Mouse (Mus musculus) heart, adult 2 months (tissue): ENCODE measurements around the gene Shroom3. TPM values are rescaled to one million over a fixed set of nuclear protein-coding genes. Genes with fewer than 3 reads are reported as not detected.
A peak's percentile ranks its signal among the peaks of the same experiment; 100 is the strongest.

ENCODE experiments used
- DNase-seq, 2 experiments: peaks; one replicate each; pipeline ENCODE4 v3.0.0; 2021
- H3K27ac ChIP-seq: fragments of 200-600 bp; 2 replicates; pipeline ENCODE4 v1.8.1; 2022
- H3K27me3 ChIP-seq: fragments of 200-500 bp; 2 replicates; pipeline ENCODE4 v1.6.1; 2012; ENCODE audit warnings: mild to moderate bottlenecking, low read length, inconsistent platforms, mixed read lengths; ENCODE audit not compliant: control insufficient read depth, insufficient read depth
- H3K36me3 ChIP-seq: fragments of 200-500 bp; 2 replicates; pipeline ENCODE4 v1.6.1; 2012; ENCODE audit warnings: low read length, inconsistent platforms; ENCODE audit not compliant: control insufficient read depth, insufficient read depth
- H3K4me1 ChIP-seq: fragments of 200-500 bp; 2 replicates; pipeline ENCODE4 v1.6.1; 2011; ENCODE audit warnings: low read length; ENCODE audit not compliant: control insufficient read depth, insufficient read depth
- H3K4me3 ChIP-seq: fragments of 200-600 bp; 2 replicates; pipeline ENCODE4 v1.8.1; 2022
- H3K79me2 ChIP-seq: fragments of 200-500 bp; replicated peaks from 2 replicates; pipeline ENCODE4 v1.6.1; 2012; ENCODE audit warnings: mild to moderate bottlenecking, inconsistent platforms, low read length, moderate library complexity, mixed read lengths; ENCODE audit not compliant: control insufficient read depth, insufficient read depth
- H3K9ac ChIP-seq: fragments of 200-500 bp; 2 replicates; pipeline ENCODE4 v1.6.1; 2012; ENCODE audit warnings: low read depth, mild to moderate bottlenecking, control low read depth, inconsistent platforms, low read length, mixed read lengths
- CTCF ChIP-seq: fragments of 200-600 bp; IDR thresholded peaks from 2 replicates; pipeline ENCODE4 v1.8.1; 2022; ENCODE audit warnings: antibody characterized with exemption, mild to moderate bottlenecking, moderate library complexity
- EP300 ChIP-seq: fragments of 200-500 bp; IDR thresholded peaks from 2 replicates; pipeline ENCODE4 v1.6.1; 2011; ENCODE audit warnings: low read depth, low read length, control low read depth; ENCODE audit not compliant: insufficient read depth
- POLR2A ChIP-seq: fragments of 200-500 bp; IDR thresholded peaks from 2 replicates; pipeline ENCODE4 v1.6.1; 2011; ENCODE audit warnings: mild to moderate bottlenecking, low read depth, low read length, control low read depth; ENCODE audit not compliant: insufficient read depth
- WGBS: fragments of 180-500 bp; shearing (Covaris S2); methylation state at CpG from one replicate; pipeline ENCODE4 v1.1.7; 2018; 5-methylcytosine and 5-hydroxymethylcytosine counted together
- intact Hi-C: fragments of 180-260 bp; cut with DNase I; formaldehyde crosslinking; loops from one replicate; pipeline ENCODE4 v1.15.1; 2025
- polyA plus RNA-seq: library from polyadenylated mRNA; depleted of rRNA; stranded (reverse); fragments of >200 nt; gene quantifications from 2 replicates; pipeline ENCODE4 v1.2.3, GENCODE M21; 2012
- total RNA-seq, 2 experiments: library from RNA; stranded (reverse); gene quantifications; 2 replicates each; pipeline ENCODE4 v1.2.3; 2021

Shroom3 gene
- total and polyA plus RNA-seq, 3 experiments = 32.8 to 38.5 (median 32.8) TPM

DNA sequence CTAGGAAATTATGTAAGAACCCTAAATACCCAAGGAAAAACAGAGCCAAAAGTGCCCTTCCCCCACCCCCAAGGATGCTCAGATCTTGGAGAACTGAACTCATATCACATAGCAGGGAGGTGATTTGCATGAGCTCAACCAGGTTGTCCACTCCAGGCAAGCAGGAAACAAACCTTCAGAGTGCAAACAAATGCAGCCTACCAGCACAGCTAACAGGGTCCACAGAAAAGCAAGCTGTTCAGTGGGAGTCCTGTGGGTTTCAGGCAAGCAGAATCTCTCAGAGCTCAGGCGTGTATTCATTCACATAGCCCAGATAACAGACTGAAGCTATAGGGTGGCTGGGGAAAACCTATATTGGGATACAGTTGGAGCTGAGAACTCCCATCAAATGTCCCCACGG, 286.7 kb downstream of the Shroom3 start:
- 54% methylated on average over 2 of the region's 2 CpGs for WGBS

DNA sequence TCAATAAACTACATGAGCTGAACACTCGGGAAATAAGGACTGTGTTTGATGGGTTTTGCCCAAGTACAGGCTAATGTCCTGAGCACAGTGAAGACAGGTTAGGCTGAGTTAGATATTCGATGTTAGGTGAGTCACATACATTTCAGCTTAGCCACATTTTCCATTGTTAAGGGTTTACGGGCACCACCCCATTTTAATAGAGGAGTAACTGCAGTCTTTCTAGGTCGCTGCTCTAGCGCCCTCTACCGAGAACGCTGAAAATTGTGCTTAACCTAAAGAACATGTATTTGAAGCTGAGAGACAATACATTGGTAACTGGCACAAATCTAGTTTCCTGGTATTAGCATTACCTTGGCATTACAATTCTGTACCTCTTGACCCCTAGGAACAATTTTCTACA, 287.2 kb downstream of the Shroom3 start:
- intact Hi-C loops = loop anchor here (5.0 kb wide), 1 partner anchor 243 kb away; no protein-coding TSS in a partner anchor
- H3K27ac ChIP-seq = no peak overlapping the region
- H3K79me2 ChIP-seq = no peaks in the 10 kb centered on the region
- DNase-seq = no peak
- TF ChIP-seq CTCF (peak; percentile 75), POLR2A (no peak), EP300 (no peak)
- no peak overlapping the region for H3K9ac ChIP-seq
- no peaks in the 10 kb centered on the region for H3K4me1 ChIP-seq
- 25% methylated on average over 7 of the region's 7 CpGs for WGBS
- no peaks in the 10 kb centered on the region; the same call in 1 of the 2 replicates for H3K27me3 ChIP-seq
- no peak overlapping the region for H3K4me3 ChIP-seq
- no peaks in the 10 kb centered on the region for H3K36me3 ChIP-seq

More for the DNA sequence above, 286.7 kb downstream of the Shroom3 start:
- Histone ChIP-seq H3K9ac (no peak overlapping the region), H3K4me1 (no peaks in the 10 kb centered on the region), H3K27ac (no peak overlapping the region), H3K36me3 (no peaks in the 10 kb centered on the region), H3K79me2 (no peaks in the 10 kb centered on the region), H3K27me3 (no peaks in the 10 kb centered on the region; the same call in 1 of the 2 replicates), H3K4me3 (no peak overlapping the region)
- TF ChIP-seq POLR2A = no peak
- TF ChIP-seq CTCF = no peak
- no peak for TF ChIP-seq EP300
- DNase-seq = no peak
- intact Hi-C loops = loop anchor here (5.0 kb wide), 1 partner anchor 243 kb away; no protein-coding TSS in a partner anchor

DNA sequence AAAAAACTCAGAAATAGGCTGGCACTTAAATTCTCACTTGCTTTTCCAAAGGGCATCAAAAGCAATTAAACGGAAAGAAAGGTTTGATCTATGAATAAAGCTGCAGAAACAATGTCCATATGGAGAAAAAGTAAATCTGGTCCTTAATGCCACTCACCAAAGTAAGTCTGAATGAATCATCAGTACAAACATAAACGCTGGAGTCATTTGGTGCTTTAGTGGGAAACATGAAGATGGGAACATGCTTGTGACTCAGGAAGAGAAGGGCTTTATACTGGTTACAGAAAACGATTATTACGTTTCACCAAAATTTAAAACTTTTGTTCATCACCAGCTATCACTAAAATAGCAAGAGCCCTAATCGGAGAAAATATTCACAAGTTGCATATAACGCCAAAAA, 297.2 kb downstream of the Shroom3 start:
- no peaks in the 10 kb centered on the region for H3K4me1 ChIP-seq
- intact Hi-C loops = no loop called here
- no peaks in the 10 kb centered on the region for H3K79me2 ChIP-seq
- TF ChIP-seq CTCF = no peak
- no peak for DNase-seq
- no peak overlapping the region for H3K27ac ChIP-seq
- WGBS = 84% methylated on average over 6 of the region's 6 CpGs
- H3K36me3 ChIP-seq = no peaks in the 10 kb centered on the region
- no peak overlapping the region for H3K4me3 ChIP-seq
- H3K9ac ChIP-seq = no peak overlapping the region
- H3K27me3 ChIP-seq = no peaks in the 10 kb centered on the region

DNA sequence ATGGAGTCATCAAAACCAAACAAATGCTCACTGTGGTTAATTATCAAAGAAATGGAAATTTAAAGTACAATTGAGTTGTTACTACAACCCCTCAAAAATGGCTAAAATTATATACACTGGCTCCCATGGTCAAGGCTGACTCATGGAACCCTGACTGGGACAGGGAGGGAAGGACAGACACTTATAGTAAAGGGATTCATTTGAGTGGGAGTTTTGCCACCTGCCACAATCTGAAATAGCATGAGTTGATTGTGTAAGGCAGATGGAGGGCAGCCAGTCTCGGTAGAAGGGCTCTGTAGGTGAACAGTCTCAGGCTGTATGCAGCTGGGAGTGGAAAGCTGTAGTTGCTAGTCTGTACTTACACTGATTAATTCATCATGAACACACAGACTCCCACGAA, 297.6 kb downstream of the Shroom3 start:
- H3K36me3 ChIP-seq = no peaks in the 10 kb centered on the region
- no peak for DNase-seq
- TF ChIP-seq POLR2A (no peak), EP300 (no peak), CTCF (no peak)
- 64% methylated on average over 2 of the region's 2 CpGs for WGBS
- intact Hi-C loops = no loop called here
- no peaks in the 10 kb centered on the region for H3K27me3 ChIP-seq
- no peaks in the 10 kb centered on the region for H3K79me2 ChIP-seq
- no peak overlapping the region for H3K4me3 ChIP-seq
- no peak overlapping the region for H3K27ac ChIP-seq
- H3K4me1 ChIP-seq = no peaks in the 10 kb centered on the region
- H3K9ac ChIP-seq = no peak overlapping the region

DNA sequence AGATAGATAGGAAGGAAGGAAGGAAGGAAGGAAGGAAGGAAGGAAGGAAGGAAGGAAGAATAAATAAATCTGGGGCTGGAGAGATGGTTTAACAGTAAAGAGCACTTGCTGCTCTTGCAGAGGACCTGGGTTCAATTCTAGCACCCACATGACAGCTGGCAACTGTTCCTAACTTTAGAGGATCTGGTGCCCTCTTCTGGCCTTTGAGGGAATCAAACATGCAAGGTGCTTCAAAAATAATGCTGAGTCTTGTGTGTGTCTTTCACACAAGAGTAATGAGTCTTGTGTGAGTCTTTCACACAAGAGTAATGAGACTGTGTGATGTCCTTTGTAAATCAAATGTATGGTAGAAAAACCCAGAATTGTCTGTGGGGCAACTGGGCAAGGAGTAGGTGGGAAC, 299.4 kb downstream of the Shroom3 start:
- no peak for DNase-seq
- no peaks in the 10 kb centered on the region for H3K27me3 ChIP-seq
- TF ChIP-seq CTCF = peak; percentile 68
- no peak for TF ChIP-seq EP300
- H3K79me2 ChIP-seq = no peaks in the 10 kb centered on the region
- no peak overlapping the region for H3K4me3 ChIP-seq
- H3K36me3 ChIP-seq = no peaks in the 10 kb centered on the region
- no peaks in the 10 kb centered on the region for H3K4me1 ChIP-seq
- H3K9ac ChIP-seq = no peak overlapping the region
- intact Hi-C loops = no loop called here
- no peak overlapping the region for H3K27ac ChIP-seq

DNA sequence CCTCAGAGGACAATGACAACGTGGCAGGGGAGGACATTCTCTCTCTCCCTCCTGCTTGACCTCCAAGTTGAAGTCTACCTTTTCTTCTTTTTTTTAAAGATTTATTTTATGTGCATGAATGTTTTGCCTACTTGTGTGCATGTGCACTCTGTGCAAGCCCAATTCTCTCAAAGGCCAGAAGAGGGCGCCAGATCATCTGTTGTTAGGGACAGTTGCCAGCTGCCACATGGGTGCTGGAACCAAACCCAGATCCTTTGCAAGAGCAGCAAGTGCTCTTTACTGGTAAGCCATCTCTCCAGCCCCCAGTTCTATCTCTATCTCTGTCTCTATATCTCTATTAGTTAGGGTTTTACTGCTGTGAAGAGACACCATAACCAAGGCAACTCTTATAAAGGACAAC, 300.7 kb downstream of the Shroom3 start:
- no peak overlapping the region for H3K9ac ChIP-seq
- H3K4me1 ChIP-seq = no peaks in the 10 kb centered on the region
- H3K27me3 ChIP-seq = no peaks in the 10 kb centered on the region
- no peak overlapping the region for H3K4me3 ChIP-seq
- H3K79me2 ChIP-seq = no peaks in the 10 kb centered on the region
- intact Hi-C loops = no loop called here
- no peak for DNase-seq
- TF ChIP-seq POLR2A = no peak
- TF ChIP-seq EP300 = no peak
- peak; percentile 49 for TF ChIP-seq CTCF
- no peaks in the 10 kb centered on the region for H3K36me3 ChIP-seq
- WGBS = 45% methylated on average over 2 of the region's 2 CpGs
- H3K27ac ChIP-seq = no peak overlapping the region

DNA sequence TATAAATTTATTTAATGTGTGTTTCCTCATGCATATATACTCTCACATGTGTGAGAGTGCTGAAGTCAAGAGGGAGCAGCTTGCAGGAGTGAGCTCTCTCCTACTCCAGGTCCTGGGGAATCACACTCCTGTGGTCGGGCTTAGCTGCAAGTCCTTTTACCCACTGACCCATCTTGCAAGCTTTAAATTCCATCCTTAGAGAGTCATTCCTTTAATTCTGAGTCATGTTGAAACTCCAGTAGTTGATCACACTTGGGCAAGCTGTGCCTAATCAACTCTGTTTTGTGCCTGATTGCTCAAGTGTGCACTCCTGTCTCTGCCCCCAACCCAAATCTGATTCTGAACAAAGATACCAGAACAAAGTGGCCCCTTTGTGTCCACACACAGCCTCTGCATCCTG, 301.5 kb downstream of the Shroom3 start:
- Histone ChIP-seq H3K36me3 (no peaks in the 10 kb centered on the region), H3K9ac (no peak overlapping the region), H3K4me1 (no peaks in the 10 kb centered on the region), H3K27ac (no peak overlapping the region), H3K27me3 (no peaks in the 10 kb centered on the region), H3K4me3 (no peak overlapping the region), H3K79me2 (no peaks in the 10 kb centered on the region)
- DNase-seq = no peak
- intact Hi-C loops = no loop called here
- 48% methylated on average over 1 of the region's 1 CpGs for WGBS
- TF ChIP-seq EP300 (no peak), POLR2A (no peak), CTCF (no peak)
